Mouse (Mus musculus) retina, postnatal 1 day (tissue): ENCODE results near the gene Lekr1.
A peak's percentile ranks its signal among the peaks of the same experiment; 100 is the strongest.
"Not testable (repeated sequence)": the region's sequence is repeated elsewhere in the genome, so short reads cannot be mapped to it uniquely, and the experiment has no call there.

ENCODE experiments used
- DNase-seq: peaks from one replicate; pipeline ENCODE4 v3.0.0-alpha.2; 2012

Lekr1 gene

GRCm38 (mm10) chr3:65769666-65770065, 103.6 kb downstream of the Lekr1 start:
- DNase-seq, result not testable (repeated sequence)

DNA sequence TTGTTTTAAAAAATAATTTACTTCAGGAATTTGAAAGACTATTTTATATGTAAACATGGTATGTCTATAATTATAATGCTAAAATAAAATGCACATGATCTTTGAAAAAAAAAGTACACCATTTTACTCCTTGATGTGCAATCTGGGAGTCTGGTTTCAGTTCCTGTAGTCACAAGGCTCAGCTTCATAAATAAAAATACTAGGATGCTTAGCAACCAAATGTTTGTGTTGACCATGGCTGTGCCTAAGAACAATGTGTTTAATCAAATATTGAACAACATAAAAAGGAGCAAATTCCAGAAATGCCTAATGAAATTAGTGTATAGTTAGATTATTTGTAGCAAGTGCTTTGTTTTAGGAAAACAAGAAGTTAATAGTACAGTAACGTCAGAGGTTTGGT, 107.9 kb downstream of the Lekr1 start:
- no peak for DNase-seq

GRCm38 (mm10) chr3:65775096-65775495, 109.1 kb downstream of the Lekr1 start:
- no peak for DNase-seq

GRCm38 (mm10) chr3:65782246-65782645, 116.2 kb downstream of the Lekr1 start:
- no peak for DNase-seq

DNA sequence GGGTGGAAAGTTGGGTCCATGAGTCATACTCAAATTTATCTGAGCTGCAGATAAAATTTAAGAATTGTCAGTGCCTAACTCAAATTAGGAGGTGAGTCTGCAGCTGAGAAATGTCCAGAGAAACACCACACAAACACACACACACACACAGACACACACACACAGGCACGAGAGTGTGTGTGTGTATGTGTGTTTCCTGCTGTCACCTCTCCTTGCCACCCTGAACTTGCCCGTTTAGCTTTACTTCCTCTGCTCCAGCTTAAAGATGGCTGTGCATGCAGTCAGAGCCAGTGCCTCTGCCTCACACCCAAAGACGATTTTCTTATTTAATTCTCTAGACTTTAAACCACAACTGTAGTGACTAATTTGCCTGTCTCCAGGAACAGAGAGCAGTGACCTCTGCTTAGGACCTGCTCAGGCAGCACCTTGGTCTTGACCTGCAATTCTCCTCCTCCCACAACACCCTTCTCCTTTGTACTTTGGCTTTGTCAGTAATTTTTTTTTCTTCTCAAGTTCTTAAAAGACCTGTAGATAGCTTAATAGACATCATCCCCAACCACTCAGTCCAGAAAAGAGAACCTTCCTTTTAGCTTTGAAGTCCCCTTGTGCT, 124.2 kb downstream of the Lekr1 start:
- no peak for DNase-seq

GRCm38 (mm10) chr3:65793561-65793960, 127.5 kb downstream of the Lekr1 start:
- no peak for DNase-seq

DNA sequence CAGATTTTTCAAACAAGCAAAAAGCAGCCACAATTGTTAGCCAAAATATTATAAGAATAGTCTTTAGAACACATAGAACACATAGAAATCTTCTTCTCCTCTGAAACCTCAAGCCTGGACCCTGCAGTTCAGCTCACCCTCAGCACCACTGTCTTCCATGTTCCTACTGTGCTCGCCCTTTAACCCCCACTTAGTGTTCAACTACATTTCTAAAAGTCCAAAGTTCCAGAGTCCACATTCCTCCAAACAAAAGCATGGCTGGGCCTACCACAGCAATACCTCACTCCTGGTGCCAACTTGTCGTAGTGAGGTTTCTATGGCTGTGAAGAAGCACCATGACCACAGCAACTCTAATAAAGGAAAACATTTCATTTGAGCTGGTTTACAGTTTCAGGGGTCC, 128.7 kb downstream of the Lekr1 start:
- no peak for DNase-seq

GRCm38 (mm10) chr3:65797345-65798137, 131.5 kb downstream of the Lekr1 start:
- DNase-seq, result no peak

- DNase-seq, result no peak
These were observed 134.9 kb downstream of the Lekr1 start for GRCm38 (mm10) chr3:65800962-65801361.

DNA sequence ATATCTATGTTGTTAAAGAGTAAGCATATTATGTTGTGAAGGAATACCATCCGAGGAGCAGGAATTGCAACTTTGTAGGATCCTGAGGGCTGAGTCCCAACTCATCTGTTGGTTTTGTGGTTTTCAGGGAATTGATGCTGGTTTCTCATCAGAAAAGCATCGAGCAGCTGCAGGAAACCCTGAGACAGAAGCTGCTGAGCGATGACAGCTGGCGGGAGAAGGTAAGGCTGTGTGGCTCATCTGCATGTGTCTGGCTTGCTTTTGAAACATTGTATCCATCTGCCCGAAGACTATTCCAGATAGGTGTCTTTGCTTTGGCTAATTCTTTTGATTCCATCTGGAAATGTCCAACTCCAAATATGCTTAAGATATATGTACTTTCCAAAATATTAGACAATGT, 136.2 kb downstream of the Lekr1 start:
- no peak for DNase-seq

- DNase-seq, result no peak
These were observed 136.8 kb downstream of the Lekr1 start for GRCm38 (mm10) chr3:65802868-65803267.

DNA sequence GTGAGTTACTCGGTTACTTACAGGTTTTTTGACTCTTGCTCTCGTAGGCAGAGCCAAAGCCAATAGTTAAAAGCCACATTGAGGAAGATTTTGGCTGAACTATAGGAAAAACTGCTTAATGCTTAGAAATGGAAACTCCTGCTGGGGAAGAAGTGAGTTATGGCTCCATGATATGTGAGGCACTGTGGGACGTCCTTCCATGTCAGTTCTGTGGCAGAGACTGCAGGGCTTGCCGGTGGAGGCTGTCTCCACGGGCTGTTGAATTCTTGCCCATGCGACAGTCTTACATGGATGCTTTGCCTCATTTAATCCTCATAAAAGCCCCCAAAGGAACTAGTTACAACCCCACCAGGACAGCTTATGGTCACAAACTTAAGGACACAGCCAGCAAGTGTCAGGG, 148.9 kb downstream of the Lekr1 start:
- no peak for DNase-seq

- peak; percentile 28 for DNase-seq
These were observed 150.0 kb downstream of the Lekr1 start for GRCm38 (mm10) chr3:65816012-65816411.

DNA sequence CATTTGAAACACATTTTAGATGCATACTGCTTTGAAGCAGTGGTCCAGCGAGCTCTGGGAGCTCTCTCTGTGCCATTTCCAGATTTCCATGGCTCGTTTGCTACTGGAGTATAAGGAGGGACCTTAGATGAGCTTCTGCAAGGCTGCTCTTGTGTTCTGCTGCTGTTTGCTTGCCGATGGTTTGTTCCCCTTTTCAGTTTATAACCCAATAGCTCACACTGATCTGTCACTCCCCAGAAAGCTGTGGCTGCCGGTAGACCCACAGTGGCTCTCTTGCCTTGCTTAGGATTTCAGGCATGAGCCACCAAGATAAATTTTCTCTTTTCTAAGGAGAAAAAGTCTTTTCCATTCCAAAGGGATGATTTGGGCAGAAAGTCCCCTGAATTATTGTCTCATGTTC, 152.6 kb downstream of the Lekr1 start:
- no peak for DNase-seq

DNA sequence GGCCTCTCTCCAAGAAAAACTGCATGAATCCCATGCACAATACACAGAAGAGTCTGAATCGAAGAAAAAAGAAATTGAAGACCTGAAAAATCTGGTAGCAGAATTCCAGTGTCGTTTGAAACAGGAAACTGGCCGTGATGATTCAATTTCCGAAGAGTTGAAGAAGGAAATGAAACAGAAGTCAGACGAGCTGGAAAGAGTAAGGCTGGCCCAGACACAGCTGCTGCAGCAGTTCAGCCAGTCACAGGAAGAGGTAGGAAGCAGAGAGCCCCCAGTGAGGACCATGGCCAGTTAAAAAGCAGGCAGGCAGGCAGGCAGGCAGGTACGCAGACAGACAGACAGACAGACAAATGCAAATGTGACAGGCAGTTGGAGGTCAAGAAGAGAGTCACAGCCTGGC, 153.8 kb downstream of the Lekr1 start:
- no peak for DNase-seq

DNA sequence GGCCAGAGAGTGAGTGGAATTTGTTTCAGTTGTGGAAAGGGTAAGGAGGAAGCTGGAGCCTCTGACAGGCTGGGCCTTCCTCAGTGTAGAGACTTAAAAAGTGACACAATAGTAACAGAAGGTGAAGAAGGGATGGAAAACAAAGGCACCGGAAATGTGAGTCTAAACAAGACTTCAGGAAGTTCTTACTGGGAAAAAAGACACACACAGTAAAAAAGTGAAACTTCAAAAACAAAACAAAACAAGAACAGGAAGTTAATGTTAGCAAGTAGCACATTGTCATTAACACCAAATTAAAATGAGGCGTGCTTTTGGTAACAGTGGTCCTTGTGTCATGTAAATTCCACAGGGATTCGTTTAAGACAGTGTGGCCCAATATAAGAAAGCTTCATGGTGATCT, 158.9 kb downstream of the Lekr1 start:
- DNase-seq, result no peak

DNA sequence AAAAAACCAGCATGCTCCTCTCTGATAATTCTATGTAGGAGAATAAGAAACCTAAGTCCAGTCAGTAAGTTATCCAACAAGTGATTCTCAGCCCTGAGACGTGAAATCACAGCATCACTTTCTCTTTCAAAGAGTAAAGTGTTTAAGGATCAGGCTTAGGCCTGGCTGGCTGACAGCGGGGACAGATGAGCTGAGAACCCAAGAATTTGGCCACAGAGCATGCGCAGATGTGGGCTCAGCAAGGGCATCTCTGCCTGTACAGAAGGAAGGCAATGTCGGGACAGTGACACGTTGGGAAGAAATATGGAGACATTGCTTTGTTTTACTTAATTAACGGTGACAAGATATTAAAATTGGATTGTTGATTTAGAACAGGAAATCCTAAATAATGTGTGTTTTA, 160.7 kb downstream of the Lekr1 start:
- no peak for DNase-seq

DNA sequence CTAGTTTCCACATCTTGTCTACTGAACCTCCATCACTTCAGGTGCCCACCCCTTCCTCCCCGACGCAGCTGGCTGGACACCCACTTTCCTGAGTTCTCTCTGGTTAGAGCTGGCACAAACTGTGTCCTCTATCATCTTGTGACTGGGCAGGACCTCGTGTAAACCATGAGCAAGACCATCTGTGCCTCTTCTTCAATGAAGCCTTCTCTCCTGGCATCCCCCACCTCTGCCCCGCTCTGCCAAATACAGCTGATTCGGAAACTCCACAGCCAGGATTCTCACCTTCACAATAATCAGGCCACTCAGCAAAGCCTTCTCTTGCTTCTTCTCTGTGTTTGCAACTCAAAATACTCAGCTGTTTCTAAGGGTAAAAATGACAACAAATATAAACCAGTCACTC, 161.4 kb downstream of the Lekr1 start:
- DNase-seq, result no peak

DNA sequence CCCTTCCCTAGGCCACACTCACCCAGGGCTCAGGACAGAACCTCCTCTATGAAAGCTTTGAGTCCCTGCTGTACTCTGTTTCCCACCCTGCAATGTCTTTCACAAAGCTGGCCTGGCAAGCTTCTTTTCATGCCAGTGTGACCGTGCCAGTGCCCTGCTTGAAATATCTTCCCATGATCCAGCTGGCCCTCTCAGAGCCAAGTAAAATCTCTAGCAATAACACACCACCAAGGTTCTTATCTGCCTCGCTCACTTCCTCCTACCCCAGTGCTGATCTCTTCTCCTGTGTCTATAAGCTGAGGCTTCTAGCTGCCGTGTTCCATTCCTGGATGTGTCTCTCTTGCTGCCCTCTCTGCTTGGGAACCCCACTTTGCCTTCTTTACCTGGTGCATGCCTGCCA, 162.0 kb downstream of the Lekr1 start:
- DNase-seq, result no peak

DNA sequence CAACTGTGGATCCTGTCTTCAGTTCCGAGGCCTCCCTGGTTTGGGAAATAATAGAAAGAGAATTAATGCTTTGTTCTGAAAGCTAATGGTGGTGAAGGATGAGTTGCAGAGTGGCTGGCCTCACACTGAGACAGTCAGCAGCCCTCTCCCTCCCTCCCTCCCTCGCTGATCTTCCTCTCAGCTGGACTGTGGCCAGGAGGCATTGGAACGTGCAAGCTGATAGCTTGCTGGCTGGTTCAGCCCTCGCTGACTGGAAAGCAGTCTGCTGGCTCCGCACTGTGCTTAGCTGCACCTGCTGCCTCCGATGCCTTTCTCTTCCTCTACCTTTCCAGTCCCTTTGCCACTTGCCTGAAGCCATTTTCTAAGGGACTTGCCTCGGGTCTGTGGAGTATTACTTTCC, 163.2 kb downstream of the Lekr1 start:
- peak; percentile 88 for DNase-seq

DNA sequence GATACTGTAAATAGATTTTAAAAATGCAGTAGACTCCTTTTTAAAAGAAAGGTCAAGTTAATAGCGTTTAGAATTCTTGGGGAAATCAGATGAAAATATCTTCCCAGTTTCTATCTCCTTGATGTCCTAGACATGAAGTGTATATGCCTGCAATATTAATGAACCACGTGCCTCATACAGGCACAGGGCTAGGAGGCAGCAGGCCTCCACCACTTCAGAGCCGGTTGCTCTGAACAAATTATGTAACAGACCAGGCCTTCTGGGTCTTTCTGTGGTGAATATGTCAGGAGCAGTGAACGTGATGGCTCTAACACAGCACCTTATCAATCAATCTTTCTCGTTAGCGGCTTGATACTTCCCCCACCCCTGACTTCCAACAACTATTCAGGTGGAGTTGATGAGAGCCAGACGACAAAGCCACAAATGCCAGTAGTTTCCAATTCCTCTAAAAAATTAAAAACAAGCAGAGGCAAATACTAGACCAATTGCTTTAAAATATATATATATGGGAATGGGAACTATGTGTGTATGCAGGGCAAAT, 164.0 kb downstream of the Lekr1 start:
- DNase-seq, result no peak

DNA sequence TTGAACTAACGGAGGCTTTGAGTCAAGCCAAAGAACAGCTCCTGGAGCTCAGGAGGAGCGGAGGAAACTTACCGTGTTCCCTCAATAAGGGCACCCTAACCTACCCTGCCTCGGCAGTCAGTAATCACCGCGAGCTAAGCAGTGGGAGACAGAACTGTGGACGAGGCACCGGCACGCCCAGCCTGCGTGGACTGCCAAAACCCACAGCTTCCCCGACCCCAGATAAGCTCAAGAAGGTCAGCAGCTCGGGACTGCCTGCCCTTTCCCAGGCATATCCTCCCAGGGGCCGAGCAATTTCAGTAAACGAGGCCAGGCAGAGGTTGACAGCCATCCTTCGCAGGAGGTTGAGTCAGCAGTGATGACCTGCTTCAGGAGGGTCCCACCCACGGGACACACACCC, 164.8 kb downstream of the Lekr1 start:
- DNase-seq, result no peak

GRCm38 (mm10) chr3:65832398-65832797, 166.4 kb downstream of the Lekr1 start:
- no peak for DNase-seq

GRCm38 (mm10) chr3:65836435-65836834, 170.4 kb downstream of the Lekr1 start:
- DNase-seq, result no peak

DNA sequence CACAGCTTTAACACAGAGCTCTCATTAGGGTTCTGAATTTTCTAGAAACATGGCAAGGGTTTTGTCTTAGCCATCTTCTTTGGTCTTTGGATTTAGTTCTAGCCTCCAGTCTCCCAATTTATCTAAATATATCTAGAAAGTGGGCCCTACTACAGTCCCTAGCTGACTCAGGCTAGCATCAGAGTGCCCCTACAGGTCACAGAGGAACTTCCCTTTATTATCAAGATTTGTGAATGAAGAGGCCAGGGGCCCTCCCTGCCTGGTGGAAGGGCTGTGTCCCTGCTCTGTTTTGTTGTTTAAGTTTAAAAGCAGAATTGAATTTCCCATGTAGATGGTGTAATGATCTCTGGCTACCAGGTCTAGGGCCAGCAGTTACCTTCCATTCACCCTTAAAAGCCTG, 173.6 kb downstream of the Lekr1 start:
- no peak for DNase-seq
